Mouse (Mus musculus) MEL (cell line): ENCODE results near the gene Phf20. TPM values are rescaled to one million over a fixed set of nuclear protein-coding genes. Genes with fewer than 3 reads are reported as not detected.
"Not testable (repeated sequence)": the region's sequence is repeated elsewhere in the genome, so short reads cannot be mapped to it uniquely, and the experiment has no call there.

Source experiments
- DNase-seq: peaks from one replicate; pipeline ENCODE4 v3.0.0; 2011; ENCODE audit warnings: low read depth, low spot score
- H3K27ac ChIP-seq: 2 replicates; pipeline ENCODE4 v1.5.1; 2012; ENCODE audit warnings: low read depth, mild to moderate bottlenecking, control low read depth, low read length, moderate library complexity; ENCODE audit not compliant: control insufficient read depth
- H3K27me3 ChIP-seq, 2 experiments: fragments of 150-350 bp in 1 of 2; sonication (generic) in 1 of 2; 2 replicates each; pipeline ENCODE4 v1.6.1; 2012; ENCODE audit warnings: low read length in 2 of 2, mild to moderate bottlenecking in 2 of 2, improper control_type of control experiment in 1 of 2, moderate library complexity in 1 of 2; ENCODE audit not compliant: insufficient read depth in 2 of 2, control insufficient read depth in 1 of 2
- H3K36me3 ChIP-seq, 2 experiments: 2 replicates each; pipeline ENCODE4 v1.6.1; 2012 to 2014; ENCODE audit warnings: low read length in 2 of 2, improper control_type of control experiment in 1 of 2, inconsistent platforms in 1 of 2, mild to moderate bottlenecking in 1 of 2; ENCODE audit not compliant: insufficient read depth in 2 of 2, control insufficient read depth in 1 of 2
- H3K4me1 ChIP-seq, 2 experiments: fragments of 150-350 bp in 1 of 2; sonication (generic) in 1 of 2; 2 replicates each; pipeline ENCODE4 v1.6.1; 2012; ENCODE audit warnings: low read length in 2 of 2, improper control_type of control experiment in 1 of 2, mild to moderate bottlenecking in 1 of 2; ENCODE audit not compliant: insufficient read depth in 2 of 2, control insufficient read depth in 1 of 2
- H3K4me3 ChIP-seq, 2 experiments: fragments of 150-350 bp in 1 of 2; sonication (generic) in 1 of 2; 2 replicates each; pipeline ENCODE4 v1.5.1; 2012; ENCODE audit warnings: low read depth in 2 of 2, low read length in 2 of 2, mild to moderate bottlenecking in 2 of 2, moderate library complexity in 2 of 2, control low read depth in 1 of 2, improper control_type of control experiment in 1 of 2; ENCODE audit not compliant: control insufficient read depth in 1 of 2, insufficient read depth in 1 of 2
- H3K79me2 ChIP-seq: 2 replicates; pipeline ENCODE4 v1.6.1; 2012; ENCODE audit warnings: mild to moderate bottlenecking, low read length, moderate library complexity; ENCODE audit not compliant: control insufficient read depth, poor library complexity, insufficient read depth
- H3K9ac ChIP-seq: 2 replicates; pipeline ENCODE4 v1.6.1; 2012; ENCODE audit warnings: low read depth, mild to moderate bottlenecking, control low read depth, low read length, moderate library complexity; ENCODE audit not compliant: control insufficient read depth, poor library complexity, severe bottlenecking
- H3K9me3 ChIP-seq: fragments of 150-350 bp; sonication (generic); replicated peaks from 2 replicates; pipeline ENCODE4 v1.6.1; 2012; ENCODE audit warnings: mild to moderate bottlenecking, low read length, improper control_type of control experiment, moderate library complexity; ENCODE audit not compliant: insufficient read depth
- CHD1 ChIP-seq: IDR thresholded peaks from 2 replicates; pipeline ENCODE4 v1.6.1; 2012; ENCODE audit warnings: low read depth, mild to moderate bottlenecking, inconsistent platforms, low read length, improper control_type of control experiment
- ELF1 ChIP-seq: IDR thresholded peaks from 2 replicates; pipeline ENCODE4 v1.6.1; 2014; ENCODE audit warnings: low read depth, mild to moderate bottlenecking, inconsistent platforms, low read length, improper control_type of control experiment, moderate library complexity
- EP300 ChIP-seq, 2 experiments: IDR thresholded peaks; 2 replicates each; pipeline ENCODE4 v1.6.1; 2011; ENCODE audit warnings: improper control_type of control experiment in 2 of 2, low read length in 2 of 2, low read depth in 1 of 2, mild to moderate bottlenecking in 1 of 2
- ETS1 ChIP-seq: IDR thresholded peaks from 2 replicates; pipeline ENCODE4 v1.6.1; 2012; ENCODE audit warnings: low read depth, mild to moderate bottlenecking, inconsistent platforms, low read length, improper control_type of control experiment, moderate library complexity
- HCFC1 ChIP-seq: IDR thresholded peaks from 2 replicates; pipeline ENCODE4 v1.6.1; 2012; ENCODE audit warnings: low read depth, mild to moderate bottlenecking, inconsistent platforms, low read length, improper control_type of control experiment, moderate library complexity
- MEF2A ChIP-seq: IDR thresholded peaks from 2 replicates; pipeline ENCODE4 v1.6.1; 2014; ENCODE audit warnings: low read depth, mild to moderate bottlenecking, inconsistent platforms, low read length, improper control_type of control experiment; ENCODE audit not compliant: poor library complexity, insufficient replicate concordance, severe bottlenecking; ENCODE audit errors: extremely low read depth
- MYB ChIP-seq: IDR thresholded peaks from 2 replicates; pipeline ENCODE4 v1.6.1; 2011; ENCODE audit warnings: mild to moderate bottlenecking, low read depth, low read length, improper control_type of control experiment
- NRF1 ChIP-seq: IDR thresholded peaks from 2 replicates; pipeline ENCODE4 v1.6.1; 2014; ENCODE audit warnings: low read depth, mild to moderate bottlenecking, inconsistent platforms, low read length, improper control_type of control experiment, moderate library complexity; ENCODE audit not compliant: poor library complexity, insufficient read depth, severe bottlenecking
- POLR2AphosphoS5 ChIP-seq: IDR thresholded peaks from 2 replicates; pipeline ENCODE4 v1.6.1; 2012; ENCODE audit warnings: low read depth, borderline replicate concordance, mild to moderate bottlenecking, inconsistent platforms, low read length, moderate library complexity, mixed read lengths
- SIN3A ChIP-seq: IDR thresholded peaks from 2 replicates; pipeline ENCODE4 v1.6.1; 2012; ENCODE audit warnings: low read length, improper control_type of control experiment, inconsistent platforms
- SMC3 ChIP-seq: IDR thresholded peaks from 2 replicates; pipeline ENCODE4 v1.6.1; 2011; ENCODE audit warnings: low read depth, low read length, improper control_type of control experiment
- ZKSCAN1 ChIP-seq: IDR thresholded peaks from 2 replicates; pipeline ENCODE4 v1.6.1; 2012; ENCODE audit warnings: low read depth, mild to moderate bottlenecking, inconsistent platforms, low read length, improper control_type of control experiment, moderate library complexity
- polyA plus RNA-seq, 2 experiments: library from polyadenylated mRNA; stranded (reverse) in 1 of 2; unstranded in 1 of 2; fragments of >175 nt in 1 of 2; fragments of >200 nt in 1 of 2; gene quantifications; 2 replicates each; pipeline versions ENCODE4 v1.2.1 to v1.2.4; 2012; ENCODE audit warnings: low replicate concordance in 2 of 2, low read depth in 1 of 2; ENCODE audit not compliant: insufficient read length in 2 of 2, insufficient read depth in 1 of 2, missing spikeins in 1 of 2
- total RNA-seq: library from RNA; depleted of rRNA; stranded (reverse); fragments of 300-350 nt; gene quantifications from 2 replicates; pipeline ENCODE4 v1.2.3, GENCODE M21; 2012

Gene Phf20
- total and polyA plus RNA-seq, 3 experiments = 11.7 to 16.9 TPM; not detected in 1

- Histone ChIP-seq H3K27ac (no peak overlapping the region), H3K79me2 (no peaks in the 10 kb centered on the region), H3K9me3 (no peaks in the 10 kb centered on the region), H3K27me3 (no peaks in the 10 kb centered on the region), H3K36me3 (peaks cover 0 to 5% of the 10 kb centered on the region in 2 experiments; a peak in 2 of 4 replicates), H3K4me1 (no peaks in the 10 kb centered on the region), H3K4me3 (no peak overlapping the region), H3K9ac (no peak overlapping the region)
- DNase-seq = no peak
- TF ChIP-seq NRF1 (no peak), POLR2AphosphoS5 (no peak), CHD1 (no peak), ETS1 (no peak), HCFC1 (no peak), EP300 (IDR thresholded peaks at IDR 0.05; ENCODE audit: low read depth in 1 of 2, low read length in 2 of 2) (no peak), SMC3 (no peak), MYB (no peak), SIN3A (no peak)
Measured at GRCm38 (mm10) chr2:156233275-156233948, 37.1 kb downstream of the Phf20 start.

DNA sequence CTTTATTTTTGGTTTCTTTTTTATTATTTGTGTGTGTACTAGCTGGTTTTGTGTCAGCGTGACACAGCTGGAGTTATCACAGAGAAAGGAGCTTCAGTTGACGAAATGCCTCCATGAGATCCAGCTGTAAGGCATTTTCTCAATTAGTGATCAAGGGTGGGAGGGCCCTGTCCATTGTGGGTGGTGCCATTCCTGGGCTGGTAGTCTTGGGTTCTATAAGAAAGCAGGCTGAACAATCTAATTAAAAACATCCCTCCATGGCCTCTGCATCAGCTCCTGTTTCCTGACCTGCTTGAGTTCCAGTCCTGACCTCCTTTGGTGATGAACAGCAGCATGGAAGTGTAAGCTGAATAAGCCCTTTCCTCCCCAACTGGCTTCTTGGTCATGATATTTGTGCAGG, 37.8 kb downstream of the Phf20 start:
- H3K4me3 ChIP-seq, H3K9ac ChIP-seq, H3K4me1 ChIP-seq, H3K9me3 ChIP-seq, DNase-seq, H3K36me3 ChIP-seq, H3K27me3 ChIP-seq, H3K79me2 ChIP-seq, H3K27ac ChIP-seq: not testable (repeated sequence)

GRCm38 (mm10) chr2:156235847-156236246, 39.6 kb downstream of the Phf20 start:
- H3K4me3 ChIP-seq = no peak overlapping the region
- TF ChIP-seq HCFC1 (no peak), MEF2A (no peak), ETS1 (no peak), MYB (no peak), ZKSCAN1 (no peak), ELF1 (no peak)
- TF ChIP-seq, all 39 proteins: peak for 0
- no peaks in the 10 kb centered on the region for H3K4me1 ChIP-seq
- peaks cover 0 to 8% of the 10 kb centered on the region in 2 experiments; a peak in 2 of 4 replicates for H3K36me3 ChIP-seq
- no peaks in the 10 kb centered on the region for H3K9me3 ChIP-seq
- H3K79me2 ChIP-seq = no peaks in the 10 kb centered on the region
- H3K27ac ChIP-seq = no peak overlapping the region
- H3K27me3 ChIP-seq = no peaks in the 10 kb centered on the region
- DNase-seq = peak; percentile 12
- no peak overlapping the region for H3K9ac ChIP-seq
